ENCODE assay signal across 8 mouse cellular contexts in the genomic region with DNA sequence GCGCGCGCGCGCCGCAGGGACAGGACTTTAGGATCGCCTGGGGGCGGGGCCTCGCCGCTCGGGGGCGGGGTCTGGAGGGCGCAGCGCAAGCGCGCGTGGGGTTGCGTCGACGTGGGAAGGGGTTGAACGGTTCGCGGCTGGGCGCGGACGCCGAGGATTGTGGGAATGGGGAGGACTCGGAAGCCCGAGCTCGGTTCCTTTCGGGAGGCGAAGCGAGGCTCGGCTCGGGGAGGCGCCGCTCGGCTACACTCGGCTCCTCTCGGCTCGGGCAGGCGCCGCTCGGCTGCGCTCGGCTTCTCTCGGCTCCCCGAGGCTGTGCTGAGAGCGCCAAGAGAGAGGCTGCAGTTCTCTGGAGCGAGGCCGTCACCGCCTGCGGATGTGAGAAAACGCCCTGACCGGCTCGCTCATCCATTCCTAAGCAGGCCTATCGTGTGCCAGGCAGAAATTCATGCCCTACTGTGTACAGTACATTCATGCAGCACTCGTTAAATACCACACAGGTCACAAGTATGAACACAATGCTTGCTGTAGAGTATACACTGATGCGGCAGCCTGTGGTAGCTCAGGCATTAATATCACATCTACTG. TPM values are rescaled to one million over a fixed set of nuclear protein-coding genes. Genes with fewer than 3 reads are reported as not detected.
DNase-seq lines count a peak whose midpoint lies in the region; ATAC-seq and TF ChIP-seq lines count a peak whose summit lies in the region.

A gene (minus strand): TSS at position 30 of the 587 bp plus-strand sequence.

- H3K9me3 ChIP-seq in E14TG2a.4 (ENCODE audit: low read length) = no peaks in the 10 kb centered on the region
- H3K9me3 ChIP-seq in forebrain, embryonic 12.5 days = no peaks in the 10 kb centered on the region
- H3K9me3 ChIP-seq in heart, postnatal 0 days (replicated peaks; ENCODE audit: control insufficient read depth, low read length) = no peaks in the 10 kb centered on the region
- no peaks in the 10 kb centered on the region for H3K9me3 ChIP-seq in liver, embryonic 16.5 days (replicated peaks; ENCODE audit: control insufficient read depth, low read length)
- H3K9me3 ChIP-seq in neural tube, embryonic 13.5 days = no peaks in the 10 kb centered on the region

- peak; percentile 95 for DNase-seq in c-Kit-positive CD71-positive TER-119-positive erythroid progenitor cells, embryonic 14.5 days (ENCODE audit: low spot score)
- DNase-seq in heart, postnatal 0 days (ENCODE audit: low spot score) = peak; percentile 99
- DNase-seq in kidney, postnatal 4 days = peak; percentile 100

- TF ChIP-seq CTCF in E14TG2a.4 (conservative IDR thresholded peaks at IDR 0.05; ENCODE audit: low read length) = no peak
- no peak for TF ChIP-seq CTCF in heart, postnatal 0 days (IDR thresholded peaks at IDR 0.05; ENCODE audit: low read depth)
- no peak for TF ChIP-seq CTCF in testis, adult 2 months (IDR thresholded peaks at IDR 0.05; ENCODE audit: control insufficient read depth, insufficient read depth, insufficient replicate concordance, low read depth, low read length)

- H3K4me1 ChIP-seq in E14TG2a.4 (replicated peaks; ENCODE audit: low read depth, low read length) = peaks cover 68% of the 10 kb centered on the region
- peaks cover 39% of the 10 kb centered on the region for H3K4me1 ChIP-seq in forebrain, embryonic 12.5 days
- H3K4me1 ChIP-seq in heart, postnatal 0 days (ENCODE audit: control insufficient read depth, insufficient read depth) = peaks cover 30% of the 10 kb centered on the region
- peaks cover 58% of the 10 kb centered on the region for H3K4me1 ChIP-seq in liver, embryonic 16.5 days (ENCODE audit: control insufficient read depth, low read depth, low read length)
- H3K4me1 ChIP-seq in neural tube, embryonic 13.5 days (replicated peaks) = peaks cover 42% of the 10 kb centered on the region
- H3K4me1 ChIP-seq in testis, adult 2 months (ENCODE audit: control insufficient read depth, insufficient read depth, low read length) = peaks cover 9% of the 10 kb centered on the region

- H3K4me3 ChIP-seq in E14TG2a.4 (replicated peaks; ENCODE audit: low read length) = peak within 1 kb of the TSS; percentile 91
- peak within 1 kb of the TSS; percentile 96 for H3K4me3 ChIP-seq in forebrain, embryonic 12.5 days (replicated peaks)
- H3K4me3 ChIP-seq in heart, postnatal 0 days (ENCODE audit: low read depth, low read length) = peak within 1 kb of the TSS; percentile 97
- H3K4me3 ChIP-seq in liver, embryonic 16.5 days (ENCODE audit: low read depth, low read length) = peak within 1 kb of the TSS; percentile 92
- H3K4me3 ChIP-seq in neural tube, embryonic 13.5 days = peak within 1 kb of the TSS; percentile 94
- peak within 1 kb of the TSS; percentile 86 for H3K4me3 ChIP-seq in testis, adult 2 months (ENCODE audit: control insufficient read depth, low read depth, low read length)

- peaks cover 13% of the 10 kb centered on the region for H3K27me3 ChIP-seq in E14TG2a.4 (ENCODE audit: insufficient read depth, low read length)
- no peaks in the 10 kb centered on the region for H3K27me3 ChIP-seq in forebrain, embryonic 12.5 days
- H3K27me3 ChIP-seq in heart, postnatal 0 days (ENCODE audit: control insufficient read depth, insufficient read depth, low read length) = no peaks in the 10 kb centered on the region
- H3K27me3 ChIP-seq in liver, embryonic 16.5 days (ENCODE audit: control insufficient read depth, insufficient read depth, low read depth, low read length) = no peaks in the 10 kb centered on the region
- 0 out of 2 replicates have a peak, but pooled peaks cover 3% of the 10 kb centered on the region for H3K27me3 ChIP-seq in neural tube, embryonic 13.5 days
- no peaks in the 10 kb centered on the region for H3K27me3 ChIP-seq in testis, adult 2 months (ENCODE audit: control insufficient read depth, insufficient read depth, low read length)

- no peak for TF ChIP-seq EP300 in heart, postnatal 0 days (IDR thresholded peaks at IDR 0.05; ENCODE audit: low read depth)

- peak within 1 kb of the TSS; percentile 92 for H3K27ac ChIP-seq in forebrain, embryonic 12.5 days
- peak within 1 kb of the TSS; percentile 76 for H3K27ac ChIP-seq in heart, postnatal 0 days (ENCODE audit: low read depth)
- H3K27ac ChIP-seq in liver, embryonic 16.5 days (ENCODE audit: low read length) = peak within 1 kb of the TSS; percentile 96
- H3K27ac ChIP-seq in neural tube, embryonic 13.5 days (replicated peaks) = peak within 1 kb of the TSS; percentile 94
- H3K27ac ChIP-seq in testis, adult 2 months (ENCODE audit: control insufficient read depth, insufficient read depth, low read depth, low read length) = peak within 1 kb of the TSS; percentile 86

- H3K36me3 ChIP-seq in E14TG2a.4 (ENCODE audit: insufficient read depth, low read length) = peaks cover 15% of the 10 kb centered on the region
- H3K36me3 ChIP-seq in forebrain, embryonic 12.5 days (replicated peaks) = peaks cover 4% of the 10 kb centered on the region; the same call in 1 of the 2 replicates
- no peaks in the 10 kb centered on the region for H3K36me3 ChIP-seq in heart, postnatal 0 days (replicated peaks; ENCODE audit: control insufficient read depth, insufficient read depth, low read length)
- no peaks in the 10 kb centered on the region for H3K36me3 ChIP-seq in liver, embryonic 16.5 days (ENCODE audit: control insufficient read depth, insufficient read depth)
- no peaks in the 10 kb centered on the region for H3K36me3 ChIP-seq in neural tube, embryonic 13.5 days
- H3K36me3 ChIP-seq in testis, adult 2 months (ENCODE audit: control insufficient read depth, insufficient read depth, low read length) = no peaks in the 10 kb centered on the region

- peak within 1 kb of the TSS; percentile 91 for H3K9ac ChIP-seq in forebrain, embryonic 12.5 days
- peak within 1 kb of the TSS; percentile 96 for H3K9ac ChIP-seq in heart, postnatal 0 days (replicated peaks; ENCODE audit: low read depth, low read length)
- H3K9ac ChIP-seq in liver, embryonic 16.5 days (ENCODE audit: low read depth, low read length) = peak within 1 kb of the TSS; percentile 93
- peak within 1 kb of the TSS; percentile 98 for H3K9ac ChIP-seq in neural tube, embryonic 13.5 days

- ATAC-seq in forebrain, embryonic 12.5 days (ENCODE audit: low FRiP score) = peak; percentile 96
- peak; percentile 94 for ATAC-seq in heart, postnatal 0 days (ENCODE audit: insufficient read depth, low read depth)
- peak; percentile 89 for ATAC-seq in liver, embryonic 16.5 days (ENCODE audit: low read depth)
- peak; percentile 96 for ATAC-seq in neural tube, embryonic 13.5 days (ENCODE audit: low read depth)

- peak within 1 kb of the TSS; percentile 99 for H3K4me2 ChIP-seq in forebrain, embryonic 12.5 days
- peak within 1 kb of the TSS; percentile 100 for H3K4me2 ChIP-seq in heart, postnatal 0 days (ENCODE audit: low read depth, low read length)
- H3K4me2 ChIP-seq in liver, embryonic 16.5 days (ENCODE audit: low read depth, low read length) = peak within 1 kb of the TSS; percentile 99
- peak within 1 kb of the TSS; percentile 99 for H3K4me2 ChIP-seq in neural tube, embryonic 13.5 days

- 1% methylated on average over 56 of the region's 59 CpGs for WGBS in forebrain, embryonic 12.5 days
- WGBS in heart, postnatal 0 days = 1% methylated on average over 44 of the region's 59 CpGs
- WGBS in liver, embryonic 16.5 days (ENCODE audit: insufficient replicate concordance) = 1% methylated on average over 52 of the region's 59 CpGs
- 2% methylated on average over 35 of the region's 59 CpGs for WGBS in neural tube, embryonic 13.5 days

- TF ChIP-seq POLR2A in testis, adult 2 months (IDR thresholded peaks at IDR 0.05; ENCODE audit: control insufficient read depth, low read depth, low read length) = peak; percentile 44; the same call in 1 of the 2 replicates

RNA-seq across cellular contexts. Expression of the gene that starts here (rescaled TPM):
- 74.8 and 75.9 TPM in 2 replicates for polyA plus RNA-seq in forebrain, embryonic 12.5 days (2016; fragmentation: Nextera tagmentation; extraction: Ambion mirVana)
- total RNA-seq in heart, postnatal 0 days (2014; rRNA removed; ENCODE audit: low replicate concordance) = 68.2 and 83.9 TPM in 2 replicates
- 50.1 and 52.4 TPM in 2 replicates for polyA plus RNA-seq in heart, postnatal 0 days (2015; fragmentation: Nextera tagmentation; extraction: Ambion mirVana)
- 20.0 and 24.3 TPM in 2 replicates for polyA plus RNA-seq in liver, embryonic 16.5 days (2015; fragmentation: Nextera tagmentation; extraction: Ambion mirVana)
- polyA plus RNA-seq in neural tube, embryonic 13.5 days (2015; fragmentation: Nextera tagmentation; extraction: Ambion mirVana) = 78.8 and 81.6 TPM in 2 replicates
- 26.3 and 28.9 TPM in 2 replicates for polyA plus RNA-seq in testis, adult 2 months (2012; rRNA removed)

Comparison
In these comparisons a context has a peak if more than half of its experiments do, and no peak if none do; other contexts are left out.
1. Peak in every context shown above with its lines: DNase-seq, ATAC-seq, H3K4me3 ChIP-seq and H3K27ac ChIP-seq.